Mouse (Mus musculus) neural tube, embryonic 11.5 days (tissue): ENCODE data around the gene Reep3. TPM values are rescaled to one million over a fixed set of nuclear protein-coding genes. Genes with fewer than 3 reads are reported as not detected.

Experiments
- ATAC-seq: fragments of 200-750 bp; cut with Nextera tagmentation; 2 replicates; pipeline ENCODE4 v1.8.0; 2017; ENCODE audit warnings: moderate number of reproducible peaks, mild to moderate bottlenecking, moderate TSS enrichment, moderate library complexity; ENCODE audit not compliant: insufficient read depth, low FRiP score, low TSS enrichment
- DNase-seq: peaks from one replicate; pipeline ENCODE4 v3.0.0-alpha.2; 2015; ENCODE audit warnings: low spot score
- H3K27ac ChIP-seq: fragments of 300-500 bp; sonication (generic); 2 replicates; pipeline ENCODE4 v1.5.1; 2014; ENCODE audit warnings: low read depth, mild to moderate bottlenecking, low read length
- H3K27me3 ChIP-seq: fragments of 300-500 bp; sonication (generic); 2 replicates; pipeline ENCODE4 v1.6.1; 2014; ENCODE audit warnings: mild to moderate bottlenecking, low read length, mixed read lengths; ENCODE audit not compliant: control insufficient read depth, insufficient read depth
- H3K36me3 ChIP-seq: fragments of 300-500 bp; sonication (generic); 2 replicates; pipeline ENCODE4 v1.6.1; 2014; ENCODE audit warnings: mild to moderate bottlenecking, low read length, moderate library complexity, mixed read lengths; ENCODE audit not compliant: control insufficient read depth, insufficient read depth
- H3K4me1 ChIP-seq: fragments of 300-500 bp; sonication (generic); 2 replicates; pipeline ENCODE4 v1.6.1; 2014; ENCODE audit warnings: low read length, mixed read lengths; ENCODE audit not compliant: control insufficient read depth, insufficient read depth
- H3K4me2 ChIP-seq: fragments of 300-500 bp; sonication (generic); 2 replicates; pipeline ENCODE4 v1.6.1; 2014; ENCODE audit warnings: low read depth, mild to moderate bottlenecking, moderate library complexity
- H3K4me3 ChIP-seq: fragments of 300-500 bp; sonication (generic); 2 replicates; pipeline ENCODE4 v1.5.1; 2014; ENCODE audit warnings: low read depth, low read length
- H3K9ac ChIP-seq: fragments of 300-500 bp; sonication (generic); 2 replicates; pipeline ENCODE4 v1.6.1; 2014; ENCODE audit warnings: mild to moderate bottlenecking, low read length
- H3K9me3 ChIP-seq: fragments of 300-500 bp; sonication (generic); 2 replicates; pipeline ENCODE4 v1.6.1; 2016; ENCODE audit warnings: low read length; ENCODE audit not compliant: control insufficient read depth
- WGBS: fragments of 180-500 bp; shearing (Covaris S2); extraction: QIAGEN DNeasy Blood & Tissue Kit; methylation state at CpG from one replicate; pipeline ENCODE4 v1.1.7; 2014; 5-methylcytosine and 5-hydroxymethylcytosine counted together
- polyA plus RNA-seq: library from polyadenylated mRNA; unstranded; fragments of >200 nt; fragmentation: Nextera tagmentation; extraction: Ambion mirVana; gene quantifications from 2 replicates; pipeline ENCODE4 v1.2.1, GENCODE M21; 2014

Reep3 gene
- polyA plus RNA-seq, 1 experiment from 2014 or later: 40.6 TPM

- H3K4me1 ChIP-seq: no peaks in the 10 kb centered on the region
- H3K36me3 ChIP-seq: no peaks in the 10 kb centered on the region
- WGBS: 82% methylated on average over 9 of the region's 9 CpGs
- no peak overlapping the region for H3K9ac ChIP-seq
- no peak for DNase-seq
- no peaks in the 10 kb centered on the region for H3K27me3 ChIP-seq
- ATAC-seq: no peak
- H3K4me2 ChIP-seq: no peak overlapping the region
- no peak overlapping the region for H3K27ac ChIP-seq
- no peak overlapping the region for H3K4me3 ChIP-seq
- no peaks in the 10 kb centered on the region for H3K9me3 ChIP-seq
Observed at GRCm38 (mm10) chr10:66966391-66967109, 130.2 kb downstream of the Reep3 start.

GRCm38 (mm10) chr10:66960136-66960535 lies 136.6 kb downstream of the Reep3 start:
- WGBS: 90% methylated on average over 8 of the region's 8 CpGs
- Histone ChIP-seq H3K4me1 (no peaks in the 10 kb centered on the region), H3K9ac (no peak overlapping the region), H3K27me3 (no peaks in the 10 kb centered on the region), H3K27ac (no peak overlapping the region), H3K36me3 (no peaks in the 10 kb centered on the region), H3K4me3 (no peak overlapping the region), H3K9me3 (no peaks in the 10 kb centered on the region), H3K4me2 (no peak overlapping the region)
- DNase-seq (no peak), ATAC-seq (no peak)

Other genes starting within 250 kb of the Reep3 start
- 47.6 and 52.2 TPM in 2 replicates for gene Jmjd1c, start 820 bp downstream of the Reep3 start, polyA plus RNA-seq
- gene Nrbf2, start 188.4 kb upstream of the Reep3 start, polyA plus RNA-seq: 42.1 and 44.4 TPM in 2 replicates